Mouse (Mus musculus): Measurements from ENCODE around the gene Rnf220. TPM values are rescaled to one million over a fixed set of nuclear protein-coding genes. Genes with fewer than 3 reads are reported as not detected.
A peak's percentile ranks its signal among the peaks of the same experiment; 100 is the strongest.

Rnf220 gene
- polyA plus RNA-seq, 1 experiment from 2014 or later = 76.1 TPM

DNA sequence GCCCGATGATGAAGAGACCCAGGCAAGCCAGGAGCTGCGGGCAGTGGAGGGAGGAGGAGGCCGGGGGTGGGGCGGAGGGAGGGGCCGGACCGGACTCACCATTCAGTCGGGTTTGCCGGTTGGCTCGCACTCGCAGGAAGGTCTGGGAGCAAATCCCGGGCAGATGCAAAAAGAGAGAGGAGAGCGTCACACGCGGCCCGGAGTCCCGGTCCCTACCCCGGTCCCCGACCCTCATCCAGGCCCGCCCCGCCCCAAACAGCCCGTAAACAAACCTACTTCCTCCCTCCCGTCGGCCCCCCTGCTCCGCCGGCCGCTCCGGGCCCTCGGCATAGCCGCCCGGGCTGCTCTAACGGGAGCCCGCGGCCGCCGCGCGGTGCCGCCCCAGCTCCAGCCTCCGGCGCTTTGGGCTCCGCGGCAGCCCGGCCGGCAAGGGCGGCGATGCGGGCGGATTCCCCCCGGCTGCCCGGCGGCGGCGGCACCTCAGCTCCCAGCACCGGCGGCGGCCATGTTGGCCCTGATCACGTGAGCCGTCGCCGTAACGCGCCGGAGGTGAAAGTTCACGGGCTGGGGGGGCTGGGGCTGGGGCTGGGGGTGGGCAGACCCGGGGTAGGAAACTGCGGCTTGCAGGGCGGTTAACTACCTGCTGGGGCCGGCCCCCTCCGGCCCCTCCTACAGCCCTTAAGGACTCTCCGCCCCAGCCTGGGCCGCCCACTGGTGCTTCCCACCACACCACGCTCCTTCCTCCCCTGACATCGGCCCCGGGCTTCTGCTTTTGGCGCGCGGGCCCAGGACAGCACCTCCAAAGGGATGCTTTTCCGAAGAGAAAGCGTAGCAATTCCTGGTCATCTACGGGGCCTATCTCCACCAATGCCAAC, 207.7 kb downstream of the Rnf220 start:
- Histone ChIP-seq H3K4me1 (ENCODE audit: insufficient read depth) (peaks cover 4% of the 10 kb centered on the region; the same call in 1 of the 2 replicates), H3K36me3 (ENCODE audit: insufficient read depth) (peaks cover 32% of the 10 kb centered on the region), H3K27ac (ENCODE audit: low read depth) (peak overlapping the region; percentile 94), H3K27me3 (ENCODE audit: insufficient read depth, low read length) (no peaks in the 10 kb centered on the region), H3K4me2 (peak overlapping the region; percentile 81), H3K9me3 (ENCODE audit: low read depth, low read length) (no peaks in the 10 kb centered on the region), H3K4me3 (ENCODE audit: low read depth, low read length) (peak overlapping the region; percentile 73), H3K9ac (peak overlapping the region; percentile 83)
- under 1% methylated on average over 70 of the region's 80 CpGs for WGBS
- peak; percentile 88 for DNase-seq
- no peak for TF ChIP-seq CTCF (IDR thresholded peaks at IDR 0.05; ENCODE audit: low read depth)
- ATAC-seq (ENCODE audit: insufficient read depth) = peak; percentile 97

DNA sequence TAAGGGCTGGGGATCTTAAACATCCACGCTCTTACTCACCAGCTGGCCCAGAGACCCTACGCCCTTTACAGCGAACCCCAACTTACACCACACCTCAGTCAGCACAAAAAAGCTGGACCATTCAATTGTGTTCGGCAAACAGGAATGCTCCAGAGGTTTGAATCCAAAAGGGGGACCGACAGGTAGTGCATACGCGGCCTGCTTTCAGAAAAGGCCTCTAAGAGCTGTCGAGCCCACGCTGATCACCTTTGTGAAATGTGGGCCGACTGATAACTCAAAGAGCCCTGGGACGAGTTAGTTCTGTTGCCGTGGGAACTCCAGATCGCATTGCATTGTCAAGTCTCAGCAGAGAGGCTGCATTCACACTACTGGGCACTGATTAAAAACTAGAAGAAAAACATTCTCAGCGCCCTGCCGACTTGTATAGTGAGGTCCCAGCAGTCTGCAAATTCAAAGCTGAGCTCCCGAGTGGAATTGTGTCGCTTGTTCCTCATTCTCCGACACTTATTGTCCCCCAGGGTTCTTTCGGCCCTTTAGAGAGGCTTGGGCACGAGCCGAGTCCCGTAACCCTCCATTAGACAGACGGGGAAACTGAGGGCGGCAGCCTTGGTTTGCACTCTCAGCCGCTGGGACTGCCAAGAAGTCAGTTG, 208.4 kb downstream of the Rnf220 start:
- H3K27me3 ChIP-seq (ENCODE audit: insufficient read depth, low read length) = no peaks in the 10 kb centered on the region
- H3K27ac ChIP-seq (ENCODE audit: low read depth) = peak overlapping the region; percentile 94
- DNase-seq (no peak), ATAC-seq (ENCODE audit: insufficient read depth) (0 out of 2 replicates have a peak, but pooled peaks have one; percentile 1)
- H3K9ac ChIP-seq = peak overlapping the region; percentile 83
- peaks cover 7% of the 10 kb centered on the region; the same call in 1 of the 2 replicates for H3K4me1 ChIP-seq (ENCODE audit: insufficient read depth)
- WGBS = 17% methylated on average over 25 of the region's 25 CpGs
- H3K4me2 ChIP-seq = peak overlapping the region; percentile 81
- H3K36me3 ChIP-seq (ENCODE audit: insufficient read depth) = peaks cover 38% of the 10 kb centered on the region
- TF ChIP-seq CTCF (IDR thresholded peaks at IDR 0.05; ENCODE audit: low read depth) = no peak
- no peaks in the 10 kb centered on the region for H3K9me3 ChIP-seq (ENCODE audit: low read depth, low read length)
- H3K4me3 ChIP-seq (ENCODE audit: low read depth, low read length) = peak overlapping the region; percentile 73

DNA sequence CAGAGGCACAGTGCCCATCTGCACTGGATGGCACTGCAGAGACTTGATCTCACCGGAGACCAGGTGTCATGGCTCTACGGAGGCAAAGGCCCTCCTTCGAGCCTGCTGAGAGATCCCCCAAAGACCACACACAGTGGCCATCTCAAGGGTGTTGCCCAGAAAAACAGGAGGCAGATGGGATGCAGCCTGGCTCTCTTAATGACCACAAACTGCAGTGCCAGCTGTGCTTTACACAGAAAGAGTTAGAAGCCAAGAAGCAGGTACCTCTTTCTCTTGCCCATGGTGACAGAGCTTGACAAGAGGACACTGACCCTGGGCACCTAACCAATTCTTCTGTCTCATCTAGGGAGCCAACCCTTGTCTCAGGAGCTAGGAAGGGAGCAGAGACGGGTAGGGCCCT, 212.5 kb downstream of the Rnf220 start:
- Histone ChIP-seq H3K9me3 (ENCODE audit: low read depth, low read length) (no peaks in the 10 kb centered on the region), H3K4me3 (ENCODE audit: low read depth, low read length) (no peak overlapping the region), H3K4me2 (no peak overlapping the region), H3K4me1 (ENCODE audit: insufficient read depth) (peaks cover 10% of the 10 kb centered on the region; the same call in 1 of the 2 replicates), H3K9ac (no peak overlapping the region), H3K36me3 (ENCODE audit: insufficient read depth) (peaks cover 74% of the 10 kb centered on the region), H3K27ac (ENCODE audit: low read depth) (0 out of 2 replicates have a peak overlapping the region, but pooled peaks have one; percentile 6), H3K27me3 (ENCODE audit: insufficient read depth, low read length) (no peaks in the 10 kb centered on the region)
- TF ChIP-seq CTCF (IDR thresholded peaks at IDR 0.05; ENCODE audit: low read depth) = no peak
- ATAC-seq (ENCODE audit: insufficient read depth) = no peak
- no peak for DNase-seq
- 37% methylated on average over 4 of the region's 4 CpGs for WGBS

DNA sequence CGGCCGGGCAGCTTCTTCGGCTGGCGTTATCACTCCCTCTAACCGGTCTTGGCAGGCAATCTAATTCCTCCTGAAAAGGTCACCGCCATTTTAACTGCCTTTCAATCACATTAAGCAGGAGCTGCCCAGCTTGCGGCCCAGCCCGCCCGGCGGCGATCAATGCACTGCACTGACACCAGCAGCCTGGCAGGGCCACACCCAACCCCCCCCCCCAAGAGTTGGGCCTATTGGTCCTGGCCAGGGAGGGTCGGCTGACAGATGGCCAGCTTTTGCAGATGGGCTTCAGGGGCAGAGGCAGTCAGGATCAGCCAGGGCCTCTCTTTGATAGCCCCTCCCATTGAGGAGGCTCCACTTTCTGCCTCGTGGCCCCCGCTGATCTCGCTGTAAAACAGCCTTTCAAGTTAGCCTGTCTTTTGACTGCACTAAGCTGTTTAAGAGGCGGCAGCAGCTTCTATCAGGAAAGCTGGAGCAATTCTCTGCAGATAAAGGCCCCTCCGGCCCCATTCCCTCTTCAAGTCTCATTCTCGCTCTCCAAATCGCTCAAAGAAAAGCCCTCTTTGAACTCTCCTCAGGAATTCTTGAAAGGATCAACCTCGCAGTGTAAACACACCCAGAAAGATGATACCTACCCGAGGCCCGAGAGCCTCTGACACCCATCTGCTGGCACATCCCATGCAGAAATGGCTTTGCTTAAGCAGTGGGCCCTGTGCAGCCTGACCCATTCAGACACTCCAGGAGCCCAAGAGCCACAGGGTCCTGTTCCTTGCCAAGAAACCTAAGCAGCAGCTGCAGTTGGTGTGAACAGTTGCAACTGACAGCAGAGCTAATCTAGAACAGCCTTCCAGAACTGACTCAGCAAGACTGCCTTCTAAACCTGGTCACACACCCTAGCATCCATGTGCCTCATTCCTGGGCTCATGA, 213.3 kb downstream of the Rnf220 start:
- Histone ChIP-seq H3K27me3 (ENCODE audit: insufficient read depth, low read length) (no peaks in the 10 kb centered on the region), H3K27ac (ENCODE audit: low read depth) (peak overlapping the region; percentile 61; the same call in 1 of the 2 replicates), H3K4me3 (ENCODE audit: low read depth, low read length) (no peak overlapping the region), H3K4me1 (ENCODE audit: insufficient read depth) (peaks cover 10% of the 10 kb centered on the region; the same call in 1 of the 2 replicates), H3K9me3 (ENCODE audit: low read depth, low read length) (no peaks in the 10 kb centered on the region), H3K4me2 (peak overlapping the region; percentile 19; the same call in 1 of the 2 replicates), H3K36me3 (ENCODE audit: insufficient read depth) (peaks cover 82% of the 10 kb centered on the region), H3K9ac (peak overlapping the region; percentile 15)
- peak; percentile 38 for ATAC-seq (ENCODE audit: insufficient read depth)
- DNase-seq = peak; percentile 43
- WGBS = 20% methylated on average over 22 of the region's 22 CpGs
- no peak for TF ChIP-seq CTCF (IDR thresholded peaks at IDR 0.05; ENCODE audit: low read depth)

DNA sequence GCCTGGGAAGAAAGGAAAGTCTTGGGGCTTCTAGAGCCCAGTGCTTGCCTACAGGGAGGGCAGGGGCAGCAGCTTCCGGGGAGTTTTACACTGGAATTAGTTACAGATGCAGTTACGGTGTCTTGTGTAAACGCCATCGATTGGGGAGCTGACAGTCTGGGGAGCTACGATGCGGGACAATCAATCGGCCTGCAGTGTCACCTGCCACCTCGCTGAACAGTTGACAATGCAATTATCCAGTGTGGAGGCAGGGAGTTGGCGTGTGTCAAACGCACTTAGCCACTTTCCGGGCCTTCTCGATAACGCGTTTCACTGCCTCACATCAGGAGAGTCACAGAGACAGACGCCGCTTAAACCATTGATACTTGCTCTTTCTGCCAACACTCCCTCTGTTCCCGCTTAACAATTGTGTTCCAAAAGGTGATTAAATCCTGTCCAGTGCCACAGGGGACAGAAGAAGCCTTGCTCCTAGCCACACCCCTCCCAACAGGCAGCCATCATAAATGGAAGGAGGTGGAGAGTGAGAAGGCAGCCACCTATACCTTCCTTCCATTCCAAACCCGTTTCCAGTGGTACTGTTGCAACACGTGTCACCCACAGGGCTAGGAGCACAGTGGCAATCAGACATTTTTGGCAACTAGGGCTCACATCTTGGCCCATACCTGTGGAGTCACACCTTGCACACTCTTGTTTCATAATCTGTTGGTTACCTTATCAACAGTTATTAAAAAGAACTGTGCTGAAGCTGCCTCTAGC, 215.6 kb downstream of the Rnf220 start:
- Histone ChIP-seq H3K27me3 (ENCODE audit: insufficient read depth, low read length) (no peaks in the 10 kb centered on the region), H3K4me3 (ENCODE audit: low read depth, low read length) (no peak overlapping the region), H3K9ac (no peak overlapping the region), H3K4me2 (no peak overlapping the region), H3K36me3 (ENCODE audit: insufficient read depth) (peaks cover 92% of the 10 kb centered on the region), H3K9me3 (ENCODE audit: low read depth, low read length) (no peaks in the 10 kb centered on the region), H3K4me1 (ENCODE audit: insufficient read depth) (0 out of 2 replicates have a peak, but pooled peaks cover 7% of the 10 kb centered on the region), H3K27ac (ENCODE audit: low read depth) (no peak overlapping the region)
- ATAC-seq (ENCODE audit: insufficient read depth) = no peak
- no peak for TF ChIP-seq CTCF (IDR thresholded peaks at IDR 0.05; ENCODE audit: low read depth)
- 46% methylated on average over 19 of the region's 19 CpGs for WGBS
- DNase-seq = no peak

DNA sequence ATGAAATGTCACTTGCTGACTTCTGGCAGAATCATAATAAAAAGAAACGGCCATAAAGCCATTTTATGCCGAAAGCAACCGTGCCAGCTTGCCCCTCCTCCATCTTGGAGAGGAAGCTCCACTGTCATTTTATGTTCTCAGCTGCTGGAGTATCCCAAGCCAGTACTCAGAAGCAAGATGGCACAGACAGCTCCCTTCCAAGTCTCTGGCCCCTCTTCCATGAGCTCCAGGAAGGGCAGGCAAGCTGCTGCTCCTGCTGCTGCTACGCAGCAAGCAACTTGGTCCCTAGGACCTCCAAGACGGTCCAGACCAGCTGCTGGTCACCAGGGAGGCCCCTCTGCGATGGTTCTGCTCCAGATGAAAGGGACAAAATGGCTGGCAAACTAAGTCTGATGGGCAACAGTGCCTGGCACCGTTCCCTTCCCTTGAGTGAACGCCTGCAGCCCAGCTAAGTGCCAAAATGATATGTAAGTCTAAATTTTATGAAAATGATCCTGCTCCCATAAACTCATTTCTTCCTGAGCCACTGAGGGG, 216.4 kb downstream of the Rnf220 start:
- H3K9me3 ChIP-seq (ENCODE audit: low read depth, low read length) = no peaks in the 10 kb centered on the region
- DNase-seq (no peak), ATAC-seq (ENCODE audit: insufficient read depth) (no peak)
- peaks cover 92% of the 10 kb centered on the region for H3K36me3 ChIP-seq (ENCODE audit: insufficient read depth)
- H3K4me2 ChIP-seq = no peak overlapping the region
- no peak overlapping the region for H3K27ac ChIP-seq (ENCODE audit: low read depth)
- TF ChIP-seq CTCF (IDR thresholded peaks at IDR 0.05; ENCODE audit: low read depth) = no peak
- 84% methylated on average over 8 of the region's 8 CpGs for WGBS
- H3K27me3 ChIP-seq (ENCODE audit: insufficient read depth, low read length) = no peaks in the 10 kb centered on the region
- H3K9ac ChIP-seq = no peak overlapping the region
- no peak overlapping the region for H3K4me3 ChIP-seq (ENCODE audit: low read depth, low read length)
- 0 out of 2 replicates have a peak, but pooled peaks cover 7% of the 10 kb centered on the region for H3K4me1 ChIP-seq (ENCODE audit: insufficient read depth)
